Mouse (Mus musculus): Measurements from ENCODE around the gene Sdk2.

The Sdk2 gene

GRCm38 (mm10) chr11:113990065-113990464, 76.8 kb downstream of the Sdk2 start:
- DNase-seq, result no peak

DNA sequence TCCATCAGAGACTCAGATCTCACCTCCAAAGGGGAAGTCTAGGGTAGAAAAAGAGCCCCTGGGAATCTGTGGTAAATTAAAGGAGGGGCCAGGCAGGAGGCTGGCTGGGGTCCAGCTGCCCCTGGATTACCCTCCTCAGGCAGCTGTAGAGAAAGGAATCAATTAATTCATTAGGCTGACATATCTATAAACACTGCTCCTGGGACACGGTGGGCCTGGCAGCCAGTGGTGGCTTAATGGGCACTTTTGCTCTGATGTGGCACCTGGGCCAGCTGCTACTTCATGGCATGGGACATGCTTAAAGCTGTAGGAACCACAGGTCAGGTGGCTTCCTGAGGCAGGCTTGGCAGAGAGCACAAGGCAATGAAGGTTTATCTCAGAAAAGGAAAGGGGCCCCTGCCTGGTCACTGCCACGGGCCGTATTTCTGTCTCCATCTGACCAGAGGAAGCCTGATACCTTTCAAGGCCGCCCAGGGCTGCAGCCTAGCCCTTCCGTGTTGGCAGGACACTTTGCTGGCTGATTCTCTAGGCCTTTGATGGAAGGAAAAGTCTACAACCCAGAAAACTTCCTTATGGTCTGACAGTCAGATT, 80.9 kb downstream of the Sdk2 start:
- DNase-seq, result no peak

DNA sequence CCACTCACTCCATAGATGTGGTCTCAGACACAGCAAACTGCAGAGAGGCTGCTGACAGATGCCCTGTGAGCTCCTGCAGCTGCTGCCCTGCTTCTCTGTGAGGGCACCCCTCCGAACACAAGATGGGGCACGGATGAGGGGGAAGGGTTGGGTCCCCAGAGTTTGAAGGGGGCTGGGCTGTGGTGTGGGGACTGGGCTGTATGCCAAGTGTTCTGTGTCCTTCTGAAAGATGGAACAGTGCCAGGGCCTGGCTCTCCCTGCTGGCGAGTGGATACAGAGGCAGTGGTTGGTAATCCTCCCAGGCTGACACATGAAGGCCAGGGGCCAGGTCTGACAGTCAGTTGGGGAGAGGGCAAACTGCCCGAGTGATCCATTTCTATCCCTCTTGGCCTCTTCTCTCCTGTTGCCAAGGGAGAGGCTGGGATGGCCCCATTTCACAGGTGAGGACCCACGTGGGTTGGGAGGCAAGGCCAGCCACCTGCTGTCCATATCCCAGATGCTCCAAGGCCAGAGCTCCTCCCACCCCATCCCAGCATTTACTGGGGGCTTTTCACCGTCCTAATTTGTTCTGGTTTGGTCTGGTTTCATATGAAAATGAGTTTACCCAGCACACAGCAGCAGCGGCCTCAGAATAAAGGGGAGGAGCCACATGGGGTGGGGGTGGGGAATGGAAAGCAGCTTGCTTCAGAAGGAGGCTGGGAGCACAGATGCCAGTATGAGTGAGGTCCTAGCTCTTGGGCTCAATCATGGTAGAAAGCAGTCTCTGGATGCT, 84.9 kb downstream of the Sdk2 start:
- DNase-seq, result no peak

DNA sequence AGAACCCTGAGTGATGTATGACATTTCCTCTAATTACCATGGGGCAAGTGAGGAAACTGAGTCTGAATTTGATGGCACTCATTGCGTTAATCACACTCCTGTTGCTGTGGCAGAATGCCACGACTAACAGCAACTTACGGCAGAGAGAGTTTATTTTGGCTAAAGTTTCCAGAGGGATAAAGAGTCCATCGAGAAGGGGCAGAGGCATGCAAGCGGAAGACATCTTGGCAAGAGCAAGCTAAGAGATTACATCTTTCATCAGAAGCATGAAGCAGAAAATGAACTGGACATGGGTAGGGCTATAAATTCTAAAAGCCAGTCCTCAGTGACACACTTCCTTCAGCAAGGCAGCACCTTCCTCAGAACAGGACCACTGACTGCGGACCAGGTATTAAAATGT, 85.8 kb downstream of the Sdk2 start:
- DNase-seq, result no peak

DNA sequence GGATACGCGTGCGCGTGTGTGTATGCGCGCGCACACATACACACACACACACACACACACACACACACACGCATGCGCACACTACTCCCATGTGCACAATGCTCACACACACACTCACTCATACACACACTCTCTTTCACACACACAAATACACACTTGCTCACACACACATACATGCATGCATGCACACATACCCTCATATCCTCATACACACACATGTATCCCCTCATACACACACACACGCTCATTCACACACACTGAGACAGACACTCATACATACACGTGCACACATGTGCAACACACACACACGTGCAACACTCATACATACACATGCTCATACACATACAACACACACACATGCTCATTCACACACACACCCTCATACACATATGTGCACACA, 88.5 kb downstream of the Sdk2 start:
- DNase-seq, result no peak

- no peak for DNase-seq
Measured at GRCm38 (mm10) chr11:113975667-113975970, 91.2 kb downstream of the Sdk2 start.

DNA sequence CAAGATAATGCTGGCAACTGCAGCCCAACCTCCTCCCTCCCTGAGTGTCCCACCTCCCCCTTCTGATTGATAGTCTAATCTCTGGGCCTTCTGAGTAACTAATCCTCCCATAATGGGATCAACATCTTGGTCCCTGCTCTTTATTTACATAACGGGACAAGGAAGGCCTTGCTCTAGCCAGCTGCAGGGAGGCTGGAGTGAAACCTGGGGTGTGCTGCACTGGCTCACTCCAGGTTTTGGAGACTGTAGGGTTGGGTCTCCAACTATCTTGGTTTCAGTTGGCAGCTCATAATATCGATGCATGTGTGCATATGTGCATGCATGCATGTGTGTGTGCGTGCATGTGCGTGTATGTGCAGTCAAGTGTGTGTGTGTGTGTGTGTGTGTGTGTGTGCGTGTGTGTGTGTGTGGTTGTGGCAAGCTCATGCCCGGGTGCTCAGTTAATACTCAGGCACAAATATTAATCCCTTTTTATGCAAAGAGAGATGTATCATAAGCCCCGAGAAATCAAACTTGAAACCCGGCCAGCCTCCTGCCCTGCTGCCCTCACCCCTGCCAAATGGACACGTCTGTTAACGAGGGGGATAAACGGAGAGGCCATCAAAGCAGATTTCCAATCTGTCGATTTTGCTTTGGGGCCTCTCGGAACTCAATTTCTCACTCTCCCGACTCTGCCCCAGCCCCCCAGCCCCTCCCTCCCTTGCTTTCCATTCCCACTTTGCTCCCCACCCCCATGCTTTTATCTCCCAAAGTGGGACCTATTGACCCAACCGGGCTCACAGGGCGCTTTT, 91.8 kb downstream of the Sdk2 start:
- no peak for DNase-seq

GRCm38 (mm10) chr11:113972517-113972872, 94.4 kb downstream of the Sdk2 start:
- DNase-seq, result no peak

DNA sequence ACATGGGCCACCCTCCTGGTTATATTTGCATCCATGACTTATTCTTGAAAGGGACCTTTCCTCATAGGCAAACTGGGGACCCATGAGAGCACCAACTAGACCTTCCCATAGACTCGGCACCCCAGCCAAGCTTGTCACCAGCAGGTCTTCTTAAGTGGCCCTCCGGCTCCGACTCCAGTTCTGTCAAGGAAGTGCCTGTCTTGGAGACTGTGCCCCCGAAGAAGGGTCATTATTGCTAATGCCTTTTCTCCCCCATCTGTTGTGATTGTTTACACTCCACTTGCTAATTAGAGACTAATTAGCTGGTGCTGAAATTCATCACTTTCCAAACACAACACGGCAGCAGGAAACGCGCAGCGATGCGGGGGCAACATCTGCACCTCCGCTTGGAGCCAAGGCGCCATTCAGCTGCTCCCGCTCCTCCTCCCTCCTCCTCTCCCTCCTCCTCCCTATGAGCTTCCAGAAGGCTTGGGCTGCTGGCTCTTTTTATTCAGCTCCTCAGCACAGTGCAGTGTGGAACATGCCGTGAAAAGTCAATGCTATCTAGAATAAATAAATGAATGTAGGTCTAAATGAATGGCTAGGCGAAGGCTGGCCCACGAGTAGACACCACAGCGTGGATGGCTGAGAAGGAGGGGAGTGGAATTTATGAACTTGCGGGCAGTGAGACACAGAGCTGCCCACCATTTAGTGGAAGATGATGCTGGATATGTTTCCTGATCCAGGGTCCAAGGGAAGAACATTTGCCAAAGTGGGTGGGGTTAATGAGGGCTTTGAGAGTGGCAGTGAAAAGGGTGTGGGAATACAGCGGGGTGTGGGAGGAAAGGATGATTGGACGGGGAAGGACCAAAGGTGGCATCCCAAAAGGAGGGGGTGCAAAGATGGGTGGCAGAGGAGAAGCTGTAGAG, 95.0 kb downstream of the Sdk2 start:
- no peak for DNase-seq

DNA sequence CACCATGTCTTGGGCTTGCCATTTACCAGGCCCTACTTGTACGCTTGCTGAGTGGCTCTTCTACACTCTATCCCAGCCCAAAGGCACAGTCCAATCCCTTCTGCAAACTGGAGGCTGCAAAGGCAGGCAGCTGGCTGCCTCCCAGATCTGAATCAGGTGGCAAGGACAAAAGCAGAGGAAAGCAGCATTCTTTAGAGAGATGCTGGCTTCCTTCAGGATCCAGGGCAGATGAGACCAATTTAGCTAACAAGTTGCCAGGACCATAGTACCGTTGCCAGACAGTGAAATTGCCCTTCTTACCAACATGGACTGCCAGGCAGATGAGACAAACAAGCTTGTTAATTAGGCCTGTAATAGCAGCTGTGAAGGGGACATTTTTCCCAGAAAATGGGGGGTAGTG, 96.8 kb downstream of the Sdk2 start:
- DNase-seq, result no peak

GRCm38 (mm10) chr11:113965214-113965613, 101.6 kb downstream of the Sdk2 start:
- DNase-seq, result no peak

DNA sequence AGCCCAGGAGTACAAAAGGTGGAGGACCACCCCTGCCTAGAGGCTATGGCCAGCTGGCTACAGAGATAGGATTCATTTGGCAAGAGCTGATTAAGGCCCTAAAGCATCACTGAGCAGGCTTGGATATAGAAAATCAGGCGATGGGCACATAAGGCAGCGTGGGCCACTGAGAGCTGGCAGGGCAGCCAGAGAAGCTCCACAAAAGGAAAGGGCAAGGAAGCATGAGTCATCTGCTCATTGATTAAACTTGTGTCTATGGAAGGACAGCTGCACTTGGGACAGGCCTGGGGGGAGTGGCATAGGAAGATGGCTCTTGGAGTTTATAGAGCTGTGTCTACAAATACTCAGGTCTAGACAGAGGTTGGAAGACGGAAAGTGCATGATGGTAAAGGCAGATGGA, 104.1 kb downstream of the Sdk2 start:
- DNase-seq, result no peak

- no peak for DNase-seq
Measured at GRCm38 (mm10) chr11:113951616-113951988, 115.2 kb downstream of the Sdk2 start.

- no peak for DNase-seq
Measured at GRCm38 (mm10) chr11:113950904-113951615, 115.8 kb downstream of the Sdk2 start.

GRCm38 (mm10) chr11:113948676-113949075, 118.2 kb downstream of the Sdk2 start:
- DNase-seq, result no peak

DNA sequence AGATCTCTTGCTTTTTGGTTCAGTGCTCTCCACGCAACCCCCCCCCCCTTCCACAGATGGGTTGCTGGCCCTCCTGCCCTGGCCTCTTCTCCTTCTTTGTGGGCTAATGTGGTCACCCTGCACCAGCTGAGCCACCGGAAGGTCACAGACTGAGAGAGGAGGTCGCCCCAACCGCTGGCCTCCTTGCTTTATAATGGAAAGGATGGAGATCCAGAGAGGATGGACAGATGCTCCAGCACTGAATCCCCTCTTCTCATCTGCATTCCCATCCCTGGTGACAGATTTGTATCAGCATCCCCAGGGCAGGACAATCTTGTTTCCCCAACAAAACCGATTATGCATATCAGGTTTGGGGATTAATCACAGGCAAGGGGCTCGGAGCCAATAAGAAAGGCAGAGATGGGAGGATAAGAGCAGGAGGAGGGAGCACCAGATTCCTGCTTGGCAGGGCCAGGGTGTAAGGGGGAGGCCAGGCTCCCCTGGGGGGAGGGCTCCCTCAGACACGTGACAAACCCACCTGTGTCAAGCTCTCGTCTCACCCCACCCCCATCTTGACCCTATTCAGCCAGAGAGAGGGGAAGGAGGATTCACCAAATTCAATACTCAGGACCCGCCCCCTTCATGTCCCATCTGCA, 124.6 kb downstream of the Sdk2 start:
- no peak for DNase-seq

- DNase-seq, result no peak
Measured at GRCm38 (mm10) chr11:113933678-113934077, 133.2 kb downstream of the Sdk2 start.

DNA sequence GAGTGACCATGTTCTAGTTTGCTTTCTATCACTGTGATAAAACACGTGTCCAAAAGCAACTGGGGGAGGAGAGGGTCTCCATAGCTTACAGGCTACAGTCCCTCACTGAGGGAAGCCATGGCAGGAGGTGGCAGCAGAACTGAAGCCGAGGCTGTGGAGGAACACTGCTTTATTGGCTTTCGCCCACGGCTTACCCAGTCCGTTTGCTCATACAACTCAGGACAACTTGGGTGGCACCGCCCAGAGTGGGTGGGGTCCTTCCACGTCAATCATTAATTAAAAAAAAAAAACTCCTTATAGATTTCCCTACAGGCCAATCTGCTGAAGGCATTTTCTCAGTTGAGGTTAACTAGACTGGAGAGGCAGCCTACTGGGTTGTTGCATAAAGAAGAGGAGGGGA, 133.9 kb downstream of the Sdk2 start:
- no peak for DNase-seq

DNA sequence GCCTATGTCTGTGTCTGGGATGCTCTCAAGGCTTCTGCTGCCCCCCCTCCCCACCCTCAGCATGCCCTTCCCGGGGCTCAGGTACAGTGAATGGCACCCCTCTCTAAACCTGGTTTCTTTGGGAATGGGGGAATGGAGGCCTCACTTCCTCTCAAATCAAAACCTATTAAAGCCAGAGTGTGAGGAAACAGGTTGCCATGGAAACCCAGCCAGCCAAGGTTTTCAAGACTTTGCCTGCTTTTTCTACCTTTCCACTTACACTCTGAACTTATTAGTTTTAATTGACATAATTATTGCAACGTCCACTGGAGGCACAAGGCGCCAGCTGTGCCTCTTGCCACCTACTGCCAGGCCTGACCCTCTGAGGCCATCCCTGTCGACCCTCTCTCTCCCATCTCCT, 135.1 kb downstream of the Sdk2 start:
- no peak for DNase-seq

- no peak for DNase-seq
Measured at GRCm38 (mm10) chr11:113930112-113930511, 136.7 kb downstream of the Sdk2 start.

GRCm38 (mm10) chr11:113928831-113929230, 138.0 kb downstream of the Sdk2 start:
- DNase-seq, result no peak

DNA sequence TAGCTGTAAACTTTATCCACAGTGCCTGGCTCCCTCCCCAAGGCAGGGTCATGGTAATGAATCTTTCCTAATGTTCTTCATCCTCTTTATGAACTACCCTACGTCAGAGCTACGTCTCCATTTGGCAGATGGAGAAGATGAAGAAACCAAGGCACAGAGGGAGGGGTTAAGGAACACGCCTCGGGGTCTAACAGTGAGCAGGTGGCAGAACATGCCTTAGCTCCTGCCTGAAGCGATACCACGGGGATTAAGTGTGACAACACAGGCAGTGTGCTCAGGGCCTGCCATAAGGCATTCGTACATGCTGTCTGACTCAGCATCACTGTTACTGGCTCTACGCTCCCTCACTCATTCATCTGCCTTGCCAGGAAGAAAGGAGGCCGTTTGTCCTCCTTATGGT, 138.6 kb downstream of the Sdk2 start:
- DNase-seq, result no peak
